Comparison of ENCODE assay signal across 10 mouse cellular contexts in the genomic region with DNA sequence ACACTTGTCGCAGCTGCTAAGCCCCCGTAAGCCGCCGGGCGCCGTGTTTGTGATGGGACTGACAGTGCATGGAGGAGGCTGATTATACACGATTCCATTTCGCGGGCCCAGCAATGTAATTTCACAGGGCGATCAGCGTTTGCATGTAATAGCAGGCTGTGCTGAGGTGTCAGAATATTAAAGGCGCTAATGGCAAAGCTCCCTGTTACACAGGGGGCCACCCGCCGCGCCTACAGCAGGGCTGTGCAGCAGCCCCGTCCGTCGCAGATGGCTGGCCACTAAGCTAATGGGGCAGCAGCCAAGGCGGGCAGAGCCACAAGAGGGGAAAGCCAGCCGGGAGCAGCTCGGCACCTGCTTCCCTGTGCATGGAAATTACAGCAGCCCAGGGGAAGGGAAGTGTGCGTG. TPM values are rescaled to one million over a fixed set of nuclear protein-coding genes. Genes with fewer than 3 reads are reported as not detected.
DNase-seq lines count a peak whose midpoint lies in the region; ATAC-seq and TF ChIP-seq lines count a peak whose summit lies in the region.
"Had no signal": no experiment of that assay in that cellular context is flagged by ENCODE, and none has a peak within 500 bp of the region (broad histone marks: within the 10 kb centered on the region; RNA-seq: fewer than 3 reads in every experiment).

No protein-coding gene starts in this region.

- no peak for TF ChIP-seq POLR2A in olfactory bulb, adult 2 months (IDR thresholded peaks at IDR 0.05; ENCODE audit: insufficient read depth, low read depth, low read length)

- H3K27me3 ChIP-seq in hindbrain, embryonic 15.5 days, result no peaks in the 10 kb centered on the region
- H3K27me3 ChIP-seq: embryonic facial prominence, embryonic 15.5 days; lung, embryonic 15.5 days had no signal

- peak; percentile 74 to 81 for DNase-seq in layer of hippocampus, postnatal 10 days (ENCODE audit: low spot score in 2 of 2)
- DNase-seq in layer of hippocampus, adult 8-10 months (ENCODE audit: low spot score in 2 of 2), result no peak
- peak; percentile 45 to 75 for DNase-seq in cerebellum, postnatal 4 days (ENCODE audit: low spot score in 2 of 2)
- no peak for DNase-seq in heart, postnatal 10 days
- DNase-seq in kidney, postnatal 36 days, result no peak
- no peak for DNase-seq in embryo, embryonic 10.5 days (ENCODE audit: low spot score)

- intact Hi-C loops in heart, postnatal 10 days (cut with DNase I), result no loop called here

- peak; percentile 78 for ATAC-seq in hindbrain, embryonic 15.5 days (ENCODE audit: low FRiP score, low read depth)

- H3K9me3 ChIP-seq in hindbrain, embryonic 15.5 days, result no peaks in the 10 kb centered on the region
- H3K9me3 ChIP-seq: embryonic facial prominence, embryonic 15.5 days; lung, embryonic 15.5 days had no signal

- H3K27ac ChIP-seq in hindbrain, embryonic 15.5 days (replicated peaks), result peak overlapping the region; percentile 82
- peak overlapping the region; percentile 60 for H3K27ac ChIP-seq in olfactory bulb, adult 2 months (ENCODE audit: insufficient read depth, low read depth, low read length)
- H3K27ac ChIP-seq: embryonic facial prominence, embryonic 15.5 days; lung, embryonic 15.5 days had no signal

- H3K4me1 ChIP-seq in hindbrain, embryonic 15.5 days (replicated peaks), result peaks cover 49% of the 10 kb centered on the region
- peaks cover 34% of the 10 kb centered on the region for H3K4me1 ChIP-seq in olfactory bulb, adult 2 months (ENCODE audit: control insufficient read depth, insufficient read depth, low read length)
- H3K4me1 ChIP-seq: lung, embryonic 15.5 days had no signal

- peak overlapping the region; percentile 38 for H3K4me2 ChIP-seq in hindbrain, embryonic 15.5 days
- H3K4me2 ChIP-seq: embryonic facial prominence, embryonic 15.5 days; lung, embryonic 15.5 days had no signal

- H3K4me3 ChIP-seq in hindbrain, embryonic 15.5 days, result no peak overlapping the region
- H3K4me3 ChIP-seq in olfactory bulb, adult 2 months (ENCODE audit: insufficient read depth, low read depth, low read length), result no peak overlapping the region; the same call in 1 of the 2 replicates
- H3K4me3 ChIP-seq: embryonic facial prominence, embryonic 15.5 days; lung, embryonic 15.5 days had no signal

- 20% methylated on average over 22 of the region's 22 CpGs for WGBS in hindbrain, embryonic 15.5 days
- WGBS in olfactory bulb, adult 2 months, result 13% methylated on average over 22 of the region's 22 CpGs

- TF ChIP-seq CTCF in olfactory bulb, adult 2 months (IDR thresholded peaks at IDR 0.05; ENCODE audit: insufficient read depth, low read depth, low read length), result no peak

- no peaks in the 10 kb centered on the region for H3K36me3 ChIP-seq in hindbrain, embryonic 15.5 days

- peak overlapping the region; percentile 21 for H3K9ac ChIP-seq in hindbrain, embryonic 15.5 days
- H3K9ac ChIP-seq: embryonic facial prominence, embryonic 15.5 days; lung, embryonic 15.5 days had no signal

RNA-seq across cellular contexts. Expression of a gene that starts 37.0 kb away (rescaled TPM):
- total RNA-seq in layer of hippocampus, postnatal 10 days (2021), result 10 to 100 TPM; 39.8 to 43.0 TPM
- 10 to 100 TPM; 38.0 to 39.9 (median 39.4) TPM for total RNA-seq in layer of hippocampus, adult 8-10 months (2022)
- 76.5 and 76.8 TPM in 2 replicates for polyA plus RNA-seq in hindbrain, embryonic 15.5 days (2015; fragmentation: Nextera tagmentation; extraction: Ambion mirVana)
- not detected in 2 replicates for polyA plus RNA-seq in olfactory bulb, adult 2 months (2012; ENCODE audit: insufficient read depth, insufficient read length, low replicate concordance, missing spikeins)
- total RNA-seq in heart, postnatal 10 days (2021), result 10 to 100 TPM; 21.6 to 22.9 TPM

Comparison
In these comparisons a context has a peak if more than half of its experiments do, and no peak if none do; other contexts are left out.
1. DNase-seq: peak in layer of hippocampus, postnatal 10 days (2 of 2) and cerebellum, postnatal 4 days (2 of 2); none in layer of hippocampus, adult 8-10 months (0 of 2), heart, postnatal 10 days (0 of 2), kidney, postnatal 36 days (0 of 2) and embryo, embryonic 10.5 days (single experiment).